Mouse (Mus musculus) liver, embryonic 15.5 days (tissue): ENCODE data around the gene Phlda3. TPM values are rescaled to one million over a fixed set of nuclear protein-coding genes. Genes with fewer than 3 reads are reported as not detected.

Experiments used
- ATAC-seq: fragments of 200-750 bp; cut with Nextera tagmentation; 2 replicates; pipeline ENCODE4 v1.8.0; 2017; ENCODE audit warnings: moderate number of reproducible peaks, mild to moderate bottlenecking, moderate library complexity; ENCODE audit not compliant: insufficient read depth
- H3K27ac ChIP-seq: fragments of 300-500 bp; sonication (generic); replicated peaks from 2 replicates; pipeline ENCODE4 v1.5.1; 2015; ENCODE audit warnings: mild to moderate bottlenecking, inconsistent platforms
- H3K27me3 ChIP-seq: fragments of 300-500 bp; sonication (generic); 2 replicates; pipeline ENCODE4 v1.6.1; 2015; ENCODE audit warnings: mild to moderate bottlenecking, inconsistent platforms
- H3K36me3 ChIP-seq: fragments of 300-500 bp; sonication (generic); replicated peaks from 2 replicates; pipeline ENCODE4 v1.6.1; 2015; ENCODE audit warnings: moderate library complexity, mild to moderate bottlenecking, inconsistent platforms
- H3K4me1 ChIP-seq: fragments of 300-500 bp; sonication (generic); replicated peaks from 2 replicates; pipeline ENCODE4 v1.6.1; 2015; ENCODE audit warnings: inconsistent platforms
- H3K4me2 ChIP-seq: fragments of 300-500 bp; sonication (generic); 2 replicates; pipeline ENCODE4 v1.6.1; 2015; ENCODE audit warnings: moderate library complexity, mild to moderate bottlenecking, inconsistent platforms
- H3K4me3 ChIP-seq: fragments of 300-500 bp; sonication (generic); replicated peaks from 2 replicates; pipeline ENCODE4 v1.5.1; 2015; ENCODE audit warnings: mild to moderate bottlenecking, inconsistent platforms
- H3K9ac ChIP-seq: fragments of 300-500 bp; sonication (generic); 2 replicates; pipeline ENCODE4 v1.6.1; 2015; ENCODE audit warnings: moderate library complexity, mild to moderate bottlenecking, inconsistent platforms
- H3K9me3 ChIP-seq: fragments of 300-500 bp; sonication (generic); replicated peaks from 2 replicates; pipeline ENCODE4 v1.6.1; 2016; ENCODE audit warnings: inconsistent platforms
- WGBS: fragments of 180-500 bp; shearing (Covaris S2); methylation state at CpG from one replicate; pipeline ENCODE4 v1.1.7; 2015; ENCODE audit warnings: mixed read lengths; ENCODE audit not compliant: insufficient replicate concordance; 5-methylcytosine and 5-hydroxymethylcytosine counted together
- polyA plus RNA-seq: library from polyadenylated mRNA; unstranded; fragments of >200 nt; fragmentation: Nextera tagmentation; extraction: Ambion mirVana; gene quantifications from 2 replicates; pipeline ENCODE4 v1.2.1, GENCODE M21; 2015

Gene Phlda3
- polyA plus RNA-seq: 6.2 and 6.7 TPM in 2 replicates

DNA sequence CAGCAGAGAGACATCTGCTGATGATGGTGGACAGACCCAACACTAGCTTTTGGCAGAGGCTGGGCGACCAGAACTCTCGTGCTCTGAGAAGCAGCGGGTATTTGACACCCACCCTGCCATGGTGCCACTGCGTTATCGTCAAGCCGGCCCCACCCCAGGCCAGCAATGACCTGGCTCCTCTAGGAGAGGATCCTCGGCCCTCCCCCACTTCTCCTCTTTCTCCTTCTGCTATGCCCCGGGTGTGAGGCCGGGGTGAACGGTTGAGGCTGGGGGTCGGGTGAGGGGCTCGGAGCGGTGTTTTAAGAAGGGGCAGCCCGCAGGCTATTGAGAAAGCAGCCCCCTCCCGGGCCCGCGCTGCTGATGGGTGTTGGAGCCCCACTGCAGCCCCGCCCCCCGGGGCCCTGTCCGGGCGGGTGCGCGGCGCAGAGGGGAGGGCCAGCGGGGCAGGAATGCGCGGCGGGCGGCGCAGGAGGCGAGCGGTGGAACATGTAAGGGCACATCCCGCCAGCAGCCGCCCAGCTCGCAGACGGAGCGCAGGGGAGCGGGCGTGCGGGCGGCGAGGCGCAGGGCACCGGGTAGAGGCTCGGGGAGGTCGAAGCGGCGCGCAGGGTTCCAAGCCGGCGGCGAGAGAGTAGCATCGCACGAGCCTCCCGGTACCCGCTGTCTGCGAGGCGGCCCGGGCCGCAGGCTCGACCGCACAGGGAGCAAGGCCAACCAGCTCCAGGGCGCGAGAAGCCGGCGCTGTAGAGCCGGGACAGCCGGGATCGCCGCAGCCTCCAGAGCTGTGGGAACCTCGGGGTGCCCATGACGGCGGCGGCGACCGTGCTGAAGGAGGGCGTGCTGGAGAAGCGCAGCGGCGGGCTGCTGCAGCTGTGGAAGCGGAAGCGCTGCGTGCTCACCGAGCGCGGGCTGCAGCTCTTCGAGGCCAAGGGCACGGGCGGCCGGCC, at the start of gene Phlda3:
TSS of gene Phlda3 (plus strand) at position 475 of the 947 bp plus-strand sequence.
- peaks cover 53% of the 10 kb centered on the region for H3K27me3 ChIP-seq
- H3K4me2 ChIP-seq: peak within 1 kb of the TSS; percentile 90
- H3K4me1 ChIP-seq: peaks cover 20% of the 10 kb centered on the region
- no peaks in the 10 kb centered on the region for H3K36me3 ChIP-seq
- peak within 1 kb of the TSS; percentile 60 for H3K4me3 ChIP-seq
- WGBS: under 1% methylated on average over 90 of the region's 90 CpGs
- no peaks in the 10 kb centered on the region for H3K9me3 ChIP-seq
- ATAC-seq: peak; percentile 73
- 0 out of 2 replicates have a peak within 1 kb of the TSS, but pooled peaks have one; percentile 19 for H3K27ac ChIP-seq
- H3K9ac ChIP-seq: peak within 1 kb of the TSS; percentile 46

DNA sequence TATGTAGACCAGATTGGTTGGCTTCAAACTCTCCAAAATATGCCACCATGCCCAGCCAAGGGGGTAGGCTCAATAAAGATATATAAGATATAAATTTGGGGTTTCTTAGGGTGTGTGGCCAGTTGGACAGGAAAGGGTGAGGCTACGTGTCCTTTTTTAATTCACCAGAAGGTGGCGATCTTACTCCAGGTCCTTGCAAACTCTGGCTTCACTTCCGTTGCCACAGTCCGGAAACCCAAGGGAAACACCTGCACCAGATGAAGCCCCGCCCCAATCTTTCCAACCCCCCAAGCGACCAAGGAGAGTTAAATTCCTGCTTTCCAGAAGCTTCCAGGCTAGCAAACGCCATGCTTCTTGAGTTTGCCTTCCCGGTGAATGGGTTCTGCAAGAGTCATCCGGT, 46.4 kb upstream of the Phlda3 start:
- Histone ChIP-seq H3K4me3 (no peak overlapping the region), H3K27me3 (no peaks in the 10 kb centered on the region), H3K36me3 (no peaks in the 10 kb centered on the region), H3K9ac (no peak overlapping the region), H3K9me3 (no peaks in the 10 kb centered on the region), H3K27ac (no peak overlapping the region), H3K4me2 (peak overlapping the region; percentile 37), H3K4me1 (peaks cover 34% of the 10 kb centered on the region)
- no peak for ATAC-seq
- WGBS: 14% methylated on average over 9 of the region's 9 CpGs

DNA sequence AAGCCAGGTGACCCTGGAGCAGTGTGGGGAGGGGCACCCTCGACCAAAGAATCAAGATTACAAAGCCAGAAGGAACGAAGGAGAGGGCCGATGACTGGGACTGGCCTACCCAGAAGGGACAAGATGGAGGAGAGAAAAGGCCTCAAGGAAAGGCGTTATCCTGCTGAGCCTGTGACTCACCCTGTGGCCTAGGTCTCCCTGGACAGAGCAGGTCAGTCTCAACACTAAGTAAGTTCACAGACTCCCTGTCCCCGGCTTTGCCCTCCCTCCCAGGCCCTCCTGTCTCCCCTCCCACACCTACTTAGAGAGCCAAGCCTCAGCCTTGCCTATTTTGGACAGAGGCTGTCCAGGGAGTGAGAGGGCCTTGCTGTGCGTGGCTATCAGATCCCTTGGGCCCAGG, 45.9 kb upstream of the Phlda3 start, which contains the start of gene Csrp1:
TSS of gene Csrp1 (plus strand) at position 79 of the 400 bp plus-strand sequence.
- H3K4me3 ChIP-seq: no peak within 1 kb of the TSS
- H3K4me2 ChIP-seq: peak within 1 kb of the TSS; percentile 37
- H3K9ac ChIP-seq: no peak within 1 kb of the TSS
- no peak within 1 kb of the TSS for H3K27ac ChIP-seq
- H3K36me3 ChIP-seq: no peaks in the 10 kb centered on the region
- no peaks in the 10 kb centered on the region for H3K9me3 ChIP-seq
- WGBS: 40% methylated on average over 6 of the region's 6 CpGs
- peaks cover 30% of the 10 kb centered on the region for H3K4me1 ChIP-seq
- ATAC-seq: no peak
- H3K27me3 ChIP-seq: no peaks in the 10 kb centered on the region

DNA sequence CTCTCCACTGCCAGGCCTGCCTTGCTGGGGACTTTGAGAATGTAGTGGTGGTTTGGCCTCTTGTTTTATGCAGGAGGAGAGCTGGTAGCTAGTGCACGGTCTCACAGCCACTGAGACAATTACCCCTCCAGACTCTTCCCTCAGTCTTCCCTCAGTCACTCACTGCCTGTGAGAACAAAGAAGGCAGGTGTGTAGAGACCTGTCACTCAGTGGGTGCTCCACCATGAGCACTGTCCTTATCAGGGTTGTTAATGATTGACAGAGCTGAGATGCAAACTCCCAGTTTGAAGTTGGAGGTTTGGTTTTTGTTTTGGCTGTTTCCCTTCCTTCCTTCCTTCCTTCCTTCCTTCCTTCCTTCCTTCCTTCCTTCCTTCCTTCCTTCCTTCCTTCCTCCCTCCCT, 42.9 kb upstream of the Phlda3 start:
- Histone ChIP-seq H3K36me3 (no peaks in the 10 kb centered on the region), H3K4me3 (no peak overlapping the region), H3K4me2 (no peak overlapping the region), H3K9ac (no peak overlapping the region), H3K27ac (no peak overlapping the region), H3K4me1 (peaks cover 31% of the 10 kb centered on the region), H3K27me3 (no peaks in the 10 kb centered on the region), H3K9me3 (no peaks in the 10 kb centered on the region)
- 45% methylated on average over 1 of the region's 1 CpGs for WGBS
- 0 out of 2 replicates have a peak, but pooled peaks have one; percentile 37 for ATAC-seq

- Histone ChIP-seq H3K27ac (no peak overlapping the region), H3K9ac (no peak overlapping the region), H3K27me3 (no peaks in the 10 kb centered on the region)
Measured at GRCm38 (mm10) chr1:135724134-135724533, 41.8 kb upstream of the Phlda3 start.

DNA sequence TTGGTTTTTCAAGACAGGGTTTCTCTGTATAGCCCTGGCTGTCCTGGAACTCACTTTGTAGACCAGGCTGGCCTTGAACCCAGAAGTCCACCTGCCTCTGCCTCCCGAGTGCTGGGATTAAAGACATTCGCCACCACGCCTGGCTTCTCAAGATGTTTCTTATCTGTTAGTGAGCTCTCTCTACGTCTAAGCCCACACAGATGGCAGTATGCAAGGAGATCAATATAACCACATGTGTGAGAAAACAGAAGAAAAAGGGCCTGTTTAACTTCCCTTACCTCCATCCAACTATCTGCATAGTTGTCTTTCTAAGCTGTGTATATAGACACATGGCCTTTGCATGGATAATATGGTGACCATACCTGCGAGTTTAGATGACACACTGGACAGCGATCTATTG, 40.6 kb upstream of the Phlda3 start:
- no peaks in the 10 kb centered on the region for H3K36me3 ChIP-seq
- no peak overlapping the region for H3K27ac ChIP-seq
- H3K9me3 ChIP-seq: no peaks in the 10 kb centered on the region
- no peaks in the 10 kb centered on the region for H3K27me3 ChIP-seq
- H3K4me2 ChIP-seq: no peak overlapping the region
- 48% methylated on average over 6 of the region's 6 CpGs for WGBS
- no peak overlapping the region for H3K4me3 ChIP-seq
- peaks cover 41% of the 10 kb centered on the region for H3K4me1 ChIP-seq
- no peak for ATAC-seq
- H3K9ac ChIP-seq: no peak overlapping the region

More at GRCm38 (mm10) chr1:135724134-135724533, 41.8 kb upstream of the Phlda3 start:
- Histone ChIP-seq H3K4me2 (no peak overlapping the region), H3K36me3 (no peaks in the 10 kb centered on the region), H3K4me1 (peaks cover 41% of the 10 kb centered on the region), H3K9me3 (no peaks in the 10 kb centered on the region), H3K4me3 (no peak overlapping the region)
- no peak for ATAC-seq
- WGBS: 49% methylated on average over 4 of the region's 4 CpGs

DNA sequence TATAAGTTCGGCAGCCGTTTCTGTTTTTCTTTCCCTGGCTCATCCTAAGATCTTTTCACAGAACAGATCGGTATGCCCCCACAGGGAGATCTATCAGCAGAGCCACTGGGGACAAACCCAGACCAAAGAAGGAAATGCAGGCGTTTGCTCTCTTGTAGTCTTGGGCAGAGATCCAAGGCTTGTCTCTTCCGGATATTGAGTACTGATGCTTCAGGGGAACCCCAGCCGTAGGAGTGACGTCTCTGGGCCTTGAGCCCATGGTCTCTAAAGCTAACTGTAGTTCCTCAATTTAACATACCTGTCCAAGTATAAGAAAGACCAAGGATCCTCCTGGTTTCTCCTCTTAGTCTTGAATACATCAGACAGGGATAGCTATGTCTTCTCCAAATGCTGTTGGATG, 40.0 kb upstream of the Phlda3 start:
- ATAC-seq: no peak
- Histone ChIP-seq H3K9me3 (no peaks in the 10 kb centered on the region), H3K4me1 (peaks cover 47% of the 10 kb centered on the region), H3K4me2 (no peak overlapping the region), H3K4me3 (no peak overlapping the region), H3K27ac (no peak overlapping the region), H3K27me3 (no peaks in the 10 kb centered on the region), H3K9ac (no peak overlapping the region), H3K36me3 (no peaks in the 10 kb centered on the region)
- 64% methylated on average over 7 of the region's 7 CpGs for WGBS

DNA sequence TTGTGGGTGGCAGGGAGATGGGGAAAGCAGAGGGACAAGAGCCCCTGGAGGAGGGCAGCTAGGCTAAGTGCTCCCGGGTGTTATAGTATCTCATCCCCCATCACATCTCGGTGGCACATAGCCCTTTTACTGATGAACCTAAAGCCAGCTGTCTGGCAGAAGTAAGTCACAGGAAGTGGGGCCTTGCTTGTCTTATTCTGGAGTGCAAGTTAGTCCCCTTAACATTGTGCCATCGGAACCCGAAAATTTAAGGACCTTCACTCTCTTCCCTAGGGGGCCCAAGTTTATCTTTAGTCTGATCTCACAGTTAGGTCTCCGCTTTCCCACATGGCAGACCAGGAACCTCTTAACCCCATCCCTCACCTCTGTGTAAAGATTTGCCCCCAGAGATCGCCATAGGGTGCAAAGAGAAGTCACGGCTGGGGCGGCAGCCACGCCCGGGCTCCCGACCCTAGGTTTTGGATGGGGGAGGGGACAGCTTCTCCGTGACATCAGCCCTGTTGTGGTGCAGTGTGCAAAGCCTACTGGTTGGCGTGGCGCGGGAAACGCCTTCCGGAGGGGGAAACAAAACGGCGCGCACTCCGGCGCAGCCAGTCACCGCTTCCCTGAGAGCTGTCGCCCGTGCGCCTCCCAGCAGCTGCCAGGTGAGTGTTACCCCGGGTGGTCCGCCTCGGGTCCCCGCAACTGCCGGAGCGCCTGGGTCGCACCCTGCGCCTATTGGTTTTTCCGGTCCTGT, 37.1 kb upstream of the Phlda3 start:
- H3K4me2 ChIP-seq: peak overlapping the region; percentile 87
- peak overlapping the region; percentile 78 for H3K4me3 ChIP-seq
- H3K9me3 ChIP-seq: no peaks in the 10 kb centered on the region
- peak; percentile 90 for ATAC-seq
- H3K9ac ChIP-seq: peak overlapping the region; percentile 84
- WGBS: under 1% methylated on average over 35 of the region's 35 CpGs
- H3K27ac ChIP-seq: peak overlapping the region; percentile 84
- peaks cover 64% of the 10 kb centered on the region for H3K4me1 ChIP-seq
- no peaks in the 10 kb centered on the region for H3K36me3 ChIP-seq
- H3K27me3 ChIP-seq: no peaks in the 10 kb centered on the region

GRCm38 (mm10) chr1:135729367-135729713, 36.6 kb upstream of the Phlda3 start:
- H3K27ac ChIP-seq: peak overlapping the region; percentile 84
- H3K9me3 ChIP-seq: no peaks in the 10 kb centered on the region
- peak; percentile 43 for ATAC-seq
- H3K4me3 ChIP-seq: peak overlapping the region; percentile 78
- peaks cover 65% of the 10 kb centered on the region for H3K4me1 ChIP-seq
- WGBS: under 1% methylated on average over 11 of the region's 11 CpGs
- no peaks in the 10 kb centered on the region for H3K27me3 ChIP-seq
- peak overlapping the region; percentile 84 for H3K9ac ChIP-seq
- H3K4me2 ChIP-seq: peak overlapping the region; percentile 87
- H3K36me3 ChIP-seq: no peaks in the 10 kb centered on the region

DNA sequence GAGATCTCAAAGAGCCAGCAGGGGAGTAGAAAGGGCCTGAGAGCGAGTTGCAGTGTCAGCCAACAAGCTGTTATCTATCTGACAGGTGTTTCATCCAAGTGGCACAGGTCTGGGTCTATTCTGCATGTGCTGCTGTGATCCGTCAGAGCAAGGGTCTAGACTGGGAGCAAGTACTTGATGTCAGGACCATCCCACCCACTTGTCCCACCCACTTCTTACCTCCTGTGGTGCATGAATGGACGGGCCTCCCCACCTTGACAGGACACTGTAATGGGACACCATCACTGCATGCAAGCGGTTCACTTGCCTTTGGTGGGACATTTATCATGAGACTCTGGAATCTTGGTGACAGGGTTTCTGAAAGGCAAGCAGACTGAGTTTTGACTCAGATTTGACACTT, 36.1 kb upstream of the Phlda3 start:
- H3K4me3 ChIP-seq: peak overlapping the region; percentile 78
- no peak for ATAC-seq
- peaks cover 66% of the 10 kb centered on the region for H3K4me1 ChIP-seq
- H3K9me3 ChIP-seq: no peaks in the 10 kb centered on the region
- H3K36me3 ChIP-seq: no peaks in the 10 kb centered on the region
- peak overlapping the region; percentile 84; the same call in 1 of the 2 replicates for H3K27ac ChIP-seq
- 16% methylated on average over 4 of the region's 4 CpGs for WGBS
- no peaks in the 10 kb centered on the region for H3K27me3 ChIP-seq
- peak overlapping the region; percentile 87 for H3K4me2 ChIP-seq
- H3K9ac ChIP-seq: peak overlapping the region; percentile 84

- 16% methylated on average over 3 of the region's 3 CpGs for whole genome bisulfite sequencing
- H3K4me1 ChIP-seq: peaks cover 71% of the 10 kb centered on the region
- no peak for ATAC-seq
Measured at GRCm38 (mm10) chr1:135730296-135730695, 35.6 kb upstream of the Phlda3 start.

More at GRCm38 (mm10) chr1:135730296-135730695, 35.6 kb upstream of the Phlda3 start:
- Histone ChIP-seq H3K27me3 (no peaks in the 10 kb centered on the region), H3K4me3 (peak overlapping the region; percentile 78), H3K9ac (peak overlapping the region; percentile 84; the same call in 1 of the 2 replicates), H3K36me3 (no peaks in the 10 kb centered on the region), H3K4me2 (peak overlapping the region; percentile 87), H3K27ac (no peak overlapping the region), H3K9me3 (no peaks in the 10 kb centered on the region)
